Mouse (Mus musculus): ENCODE measurements at regions not wholly inside any gene's neighbourhood (a gene's known extent, or its start where the extent isn't known, plus 50 kb on each side); places are given as distances from the start of the nearest gene placed in this dataset.

DNA sequence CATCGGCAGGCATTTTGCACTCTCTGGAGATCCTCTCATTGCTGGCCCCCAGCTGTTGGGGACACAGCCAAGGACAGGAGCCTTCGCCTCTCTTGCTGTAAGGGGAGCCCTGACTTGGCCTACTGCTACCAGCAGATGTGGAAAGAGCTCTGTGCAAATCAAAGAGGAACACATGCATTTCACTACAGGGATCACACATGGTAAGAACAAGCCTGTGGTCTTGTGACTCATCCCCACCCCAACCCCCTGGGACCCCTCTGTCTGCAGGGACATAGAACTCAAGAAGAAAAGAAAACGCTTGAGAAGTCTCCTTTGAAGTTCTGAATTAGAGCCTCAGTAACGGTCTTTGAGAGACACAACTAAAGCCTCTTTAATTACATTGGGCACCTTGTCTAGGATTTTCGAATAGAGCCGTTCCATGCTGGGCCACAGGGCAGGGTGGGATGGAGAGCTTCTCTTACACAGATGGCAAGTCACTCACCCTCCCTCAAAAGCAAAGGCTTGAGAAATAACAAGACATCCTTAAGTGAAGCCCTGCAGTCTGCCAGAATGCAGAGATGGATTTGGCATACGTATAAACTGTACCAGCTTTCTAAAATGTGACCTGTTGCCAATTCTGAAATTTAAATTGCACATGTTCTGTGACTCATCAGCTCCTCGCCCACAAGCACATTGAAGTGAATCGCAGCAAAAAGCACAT, 92.8 kb downstream of the Aipl1 start:
- no peaks in the 10 kb centered on the region for H3K27me3 ChIP-seq (ENCODE audit: insufficient read depth, low read length)
- H3K4me3 ChIP-seq (replicated peaks; ENCODE audit: low read depth, low read length): no peak overlapping the region
- no peak overlapping the region for H3K27ac ChIP-seq
- WGBS: 50% methylated on average over 9 of the region's 9 CpGs
- TF ChIP-seq CTCF (IDR thresholded peaks at IDR 0.05; ENCODE audit: low read depth): no peak
- H3K9me3 ChIP-seq (replicated peaks; ENCODE audit: low read length): no peaks in the 10 kb centered on the region
- ATAC-seq (replicated peaks; ENCODE audit: low FRiP score, low read depth): no peak
- no peak overlapping the region for H3K4me2 ChIP-seq (ENCODE audit: low read length)
- no peaks in the 10 kb centered on the region for H3K4me1 ChIP-seq (replicated peaks; ENCODE audit: insufficient read depth, low read length)
- no peak for DNase-seq (ENCODE audit: low spot score)
- H3K9ac ChIP-seq (ENCODE audit: low read depth, low read length): no peak overlapping the region
- no peaks in the 10 kb centered on the region for H3K36me3 ChIP-seq (ENCODE audit: insufficient read depth, low read length)

DNA sequence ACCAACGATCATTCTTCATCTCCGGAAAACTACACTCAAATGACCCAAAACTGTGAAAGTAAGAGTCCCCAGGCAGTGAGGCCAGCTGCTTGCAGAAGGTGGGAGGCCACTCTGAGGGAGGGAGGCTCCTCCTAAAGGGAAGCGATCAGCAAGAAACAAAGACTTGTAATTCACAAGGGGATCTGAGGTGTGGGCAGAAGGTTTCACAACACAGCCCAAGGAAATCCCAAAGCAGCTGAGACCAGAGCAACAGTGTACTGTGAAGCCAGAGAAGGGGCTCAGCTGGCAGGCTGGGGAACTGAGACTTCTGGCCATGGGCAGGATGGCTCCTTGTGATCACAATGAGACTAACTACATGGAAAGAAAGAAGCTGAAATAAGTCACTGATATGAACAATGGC, 93.8 kb downstream of the Aipl1 start:
- WGBS: 14% methylated on average over 3 of the region's 3 CpGs
- ATAC-seq (replicated peaks; ENCODE audit: low FRiP score, low read depth) (no peak), DNase-seq (ENCODE audit: low spot score) (no peak)
- no peaks in the 10 kb centered on the region for H3K27me3 ChIP-seq (ENCODE audit: insufficient read depth, low read length)
- no peaks in the 10 kb centered on the region for H3K36me3 ChIP-seq (ENCODE audit: insufficient read depth, low read length)
- no peak overlapping the region for H3K4me3 ChIP-seq (replicated peaks; ENCODE audit: low read depth, low read length)
- no peak overlapping the region for H3K27ac ChIP-seq
- no peaks in the 10 kb centered on the region for H3K4me1 ChIP-seq (replicated peaks; ENCODE audit: insufficient read depth, low read length)
- no peak overlapping the region for H3K9ac ChIP-seq (ENCODE audit: low read depth, low read length)
- H3K9me3 ChIP-seq (replicated peaks; ENCODE audit: low read length): no peaks in the 10 kb centered on the region
- H3K4me2 ChIP-seq (ENCODE audit: low read length): no peak overlapping the region
- TF ChIP-seq CTCF (IDR thresholded peaks at IDR 0.05; ENCODE audit: low read depth): no peak

DNA sequence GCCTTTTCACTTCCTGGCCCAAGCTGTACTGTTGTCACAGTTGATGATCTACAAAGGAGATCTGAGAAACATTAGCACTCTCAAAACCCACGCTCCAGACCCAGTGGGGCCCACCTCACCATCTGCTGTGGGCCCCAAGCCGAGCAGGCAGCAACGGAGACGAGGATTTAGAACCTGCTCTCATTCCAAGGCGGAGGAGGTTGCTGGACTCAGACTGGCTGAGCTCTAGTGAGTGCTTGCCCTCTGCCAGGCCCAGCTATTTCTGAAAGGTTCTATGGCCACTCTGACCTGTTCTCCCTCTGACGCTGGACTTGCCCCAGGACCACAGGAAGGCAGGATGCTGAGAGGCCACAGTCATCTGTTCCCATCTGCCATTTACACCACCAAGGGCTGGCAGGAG, 98.2 kb downstream of the Aipl1 start:
- TF ChIP-seq CTCF (IDR thresholded peaks at IDR 0.05; ENCODE audit: low read depth): no peak
- 68% methylated on average over 6 of the region's 6 CpGs for WGBS
- DNase-seq (ENCODE audit: low spot score): no peak
- Histone ChIP-seq H3K9me3 (replicated peaks; ENCODE audit: low read length) (no peaks in the 10 kb centered on the region), H3K4me2 (ENCODE audit: low read length) (no peak overlapping the region), H3K27ac (no peak overlapping the region), H3K4me3 (replicated peaks; ENCODE audit: low read depth, low read length) (no peak overlapping the region), H3K36me3 (ENCODE audit: insufficient read depth, low read length) (no peaks in the 10 kb centered on the region), H3K4me1 (replicated peaks; ENCODE audit: insufficient read depth, low read length) (no peaks in the 10 kb centered on the region), H3K27me3 (ENCODE audit: insufficient read depth, low read length) (no peaks in the 10 kb centered on the region), H3K9ac (ENCODE audit: low read depth, low read length) (no peak overlapping the region)
- no peak for ATAC-seq (replicated peaks; ENCODE audit: low FRiP score, low read depth)

DNA sequence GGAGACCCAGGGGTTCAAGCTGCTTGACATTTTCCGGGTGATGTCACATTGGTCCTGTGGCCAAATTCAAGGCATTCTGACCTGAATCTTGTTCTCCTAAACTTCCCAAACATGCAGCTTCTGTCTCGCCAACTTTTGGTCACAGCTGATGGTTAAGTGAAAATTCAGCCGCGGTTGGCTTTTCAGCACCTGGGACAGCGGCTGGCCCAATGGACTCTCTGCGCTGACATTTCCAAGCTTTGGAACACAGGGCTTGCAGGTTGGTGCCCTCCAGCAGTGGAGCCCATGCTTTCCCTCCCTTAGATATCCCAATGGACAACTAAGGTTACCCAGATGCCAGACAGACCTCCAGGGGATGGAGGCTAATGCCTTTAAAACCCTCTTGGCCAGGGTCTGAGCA, 100.2 kb downstream of the Aipl1 start:
- Histone ChIP-seq H3K27ac (no peak overlapping the region), H3K9me3 (replicated peaks; ENCODE audit: low read length) (no peaks in the 10 kb centered on the region), H3K4me2 (ENCODE audit: low read length) (no peak overlapping the region), H3K4me1 (replicated peaks; ENCODE audit: insufficient read depth, low read length) (no peaks in the 10 kb centered on the region), H3K27me3 (ENCODE audit: insufficient read depth, low read length) (no peaks in the 10 kb centered on the region), H3K4me3 (replicated peaks; ENCODE audit: low read depth, low read length) (no peak overlapping the region), H3K9ac (ENCODE audit: low read depth, low read length) (no peak overlapping the region), H3K36me3 (ENCODE audit: insufficient read depth, low read length) (no peaks in the 10 kb centered on the region)
- ATAC-seq (replicated peaks; ENCODE audit: low FRiP score, low read depth) (no peak), DNase-seq (ENCODE audit: low spot score) (peak; percentile 27)
- TF ChIP-seq CTCF (IDR thresholded peaks at IDR 0.05; ENCODE audit: low read depth): no peak
- WGBS: 32% methylated on average over 6 of the region's 6 CpGs

DNA sequence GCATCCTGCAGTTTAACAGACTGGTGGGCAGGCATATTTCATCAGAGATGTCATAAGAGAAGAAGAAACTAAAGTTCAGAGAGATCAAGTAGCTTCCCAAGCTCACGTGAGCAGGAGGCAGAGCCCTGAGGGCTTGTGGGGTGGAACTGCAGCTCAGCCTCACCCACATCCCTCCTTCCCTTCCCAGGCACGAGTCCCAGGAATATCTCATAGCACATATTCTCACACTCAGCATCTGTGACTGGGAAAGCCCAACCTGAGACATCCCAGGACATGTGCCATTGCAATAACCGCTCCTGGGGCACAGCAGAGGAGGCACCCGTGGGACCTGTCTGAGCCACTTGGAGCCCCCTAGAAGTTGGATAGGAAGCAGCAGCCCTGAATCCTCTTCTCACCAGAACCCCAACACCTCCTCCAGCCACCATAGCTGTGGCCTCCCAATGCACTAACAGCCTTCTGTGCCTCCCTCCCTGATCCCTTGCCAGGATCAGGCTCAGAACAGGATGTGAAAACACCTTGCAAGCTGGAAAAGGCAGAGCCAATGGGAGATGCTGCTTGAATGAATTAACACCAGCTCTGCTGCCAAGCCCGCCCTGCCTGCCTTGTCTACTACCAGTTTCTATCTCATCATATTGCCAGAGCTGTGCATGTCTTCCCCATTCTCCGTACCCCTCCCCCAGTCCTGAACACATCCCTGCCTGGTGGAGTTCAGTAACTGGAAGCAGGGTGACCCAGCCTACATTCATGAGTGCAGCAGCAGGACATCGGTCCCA, 107.4 kb downstream of the Aipl1 start:
- Histone ChIP-seq H3K36me3 (ENCODE audit: insufficient read depth, low read length) (no peaks in the 10 kb centered on the region), H3K4me1 (replicated peaks; ENCODE audit: insufficient read depth, low read length) (no peaks in the 10 kb centered on the region), H3K9ac (ENCODE audit: low read depth, low read length) (no peak overlapping the region), H3K9me3 (replicated peaks; ENCODE audit: low read length) (no peaks in the 10 kb centered on the region), H3K4me3 (replicated peaks; ENCODE audit: low read depth, low read length) (no peak overlapping the region), H3K27me3 (ENCODE audit: insufficient read depth, low read length) (no peaks in the 10 kb centered on the region), H3K4me2 (ENCODE audit: low read length) (no peak overlapping the region), H3K27ac (no peak overlapping the region)
- ATAC-seq (replicated peaks; ENCODE audit: low FRiP score, low read depth) (no peak), DNase-seq (ENCODE audit: low spot score) (no peak)
- WGBS: 67% methylated on average over 7 of the region's 7 CpGs
- TF ChIP-seq CTCF (IDR thresholded peaks at IDR 0.05; ENCODE audit: low read depth): no peak

DNA sequence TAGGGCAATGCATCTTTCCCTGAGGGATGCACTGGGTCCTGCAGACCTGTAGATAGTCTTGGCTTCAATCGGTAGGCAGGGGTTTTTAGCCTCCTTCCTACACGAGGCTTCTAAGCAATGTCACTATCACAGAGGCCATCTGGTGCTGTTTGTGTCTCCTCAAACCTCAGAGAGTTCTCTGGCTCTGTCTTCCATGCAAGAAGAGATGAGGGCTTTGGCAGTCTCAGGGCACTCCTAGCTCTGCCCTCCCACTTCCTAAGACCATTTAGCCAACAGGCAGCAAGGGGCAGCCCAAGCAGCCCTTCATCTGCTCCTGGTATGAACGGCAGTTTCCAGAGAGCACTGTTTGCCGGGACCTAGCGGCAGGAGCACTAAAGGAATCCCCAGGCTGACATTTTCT, 122.6 kb downstream of the Aipl1 start:
- Histone ChIP-seq H3K4me2 (ENCODE audit: low read length) (no peak overlapping the region), H3K9me3 (replicated peaks; ENCODE audit: low read length) (no peaks in the 10 kb centered on the region), H3K9ac (ENCODE audit: low read depth, low read length) (no peak overlapping the region), H3K27me3 (ENCODE audit: insufficient read depth, low read length) (no peaks in the 10 kb centered on the region), H3K4me1 (replicated peaks; ENCODE audit: insufficient read depth, low read length) (no peaks in the 10 kb centered on the region), H3K4me3 (replicated peaks; ENCODE audit: low read depth, low read length) (no peak overlapping the region), H3K27ac (no peak overlapping the region), H3K36me3 (ENCODE audit: insufficient read depth, low read length) (no peaks in the 10 kb centered on the region)
- TF ChIP-seq CTCF (IDR thresholded peaks at IDR 0.05; ENCODE audit: low read depth): no peak
- ATAC-seq (replicated peaks; ENCODE audit: low FRiP score, low read depth): no peak
- no peak for DNase-seq (ENCODE audit: low spot score)
- 38% methylated on average over 5 of the region's 5 CpGs for WGBS
